Mouse (Mus musculus) lung, postnatal 0 days (tissue): ENCODE results near the gene Diexf. TPM values are rescaled to one million over a fixed set of nuclear protein-coding genes. Genes with fewer than 3 reads are reported as not detected.

ENCODE experiments used
- ATAC-seq: fragments of 200-750 bp; cut with Nextera tagmentation; 2 replicates; pipeline ENCODE4 v1.8.0; 2017; ENCODE audit warnings: moderate library complexity
- DNase-seq: peaks from one replicate; pipeline ENCODE4 v3.0.0-alpha.2; 2016; ENCODE audit warnings: low spot score
- H3K27ac ChIP-seq: fragments of 300-500 bp; sonication (generic); 2 replicates; pipeline ENCODE4 v1.5.1; 2014; ENCODE audit warnings: antibody characterized with exemption, mild to moderate bottlenecking, low read length, mixed read lengths
- H3K27me3 ChIP-seq: fragments of 300-500 bp; sonication (generic); replicated peaks from 2 replicates; pipeline ENCODE4 v1.6.1; 2014; ENCODE audit warnings: low read length, mixed read lengths; ENCODE audit not compliant: insufficient read depth
- H3K36me3 ChIP-seq: fragments of 300-500 bp; sonication (generic); 2 replicates; pipeline ENCODE4 v1.6.1; 2014; ENCODE audit warnings: low read length, mixed read lengths; ENCODE audit not compliant: insufficient read depth
- H3K4me1 ChIP-seq: fragments of 300-500 bp; sonication (generic); 2 replicates; pipeline ENCODE4 v1.6.1; 2014; ENCODE audit warnings: antibody characterized with exemption, low read depth, low read length, mixed read lengths; ENCODE audit not compliant: insufficient read depth
- H3K4me2 ChIP-seq: fragments of 300-500 bp; sonication (generic); replicated peaks from 2 replicates; pipeline ENCODE4 v1.6.1; 2014; ENCODE audit warnings: low read depth, mild to moderate bottlenecking, low read length, moderate library complexity, mixed read lengths
- H3K4me3 ChIP-seq: fragments of 300-500 bp; sonication (generic); 2 replicates; pipeline ENCODE4 v1.5.1; 2014; ENCODE audit warnings: low read depth, low read length
- H3K9ac ChIP-seq: fragments of 300-500 bp; sonication (generic); replicated peaks from 2 replicates; pipeline ENCODE4 v1.6.1; 2014; ENCODE audit warnings: low read depth, mild to moderate bottlenecking
- H3K9me3 ChIP-seq: fragments of 300-500 bp; sonication (generic); 2 replicates; pipeline ENCODE4 v1.6.1; 2016; ENCODE audit warnings: low read length, mixed read lengths
- CTCF ChIP-seq: IDR thresholded peaks from 2 replicates; pipeline ENCODE4 v1.5.1; 2016; ENCODE audit warnings: antibody characterized with exemption, mild to moderate bottlenecking
- EP300 ChIP-seq: IDR thresholded peaks from 2 replicates; pipeline ENCODE4 v1.6.1; 2016; ENCODE audit warnings: antibody characterized with exemption, mild to moderate bottlenecking, control low read depth
- WGBS: fragments of 180-500 bp; shearing (Covaris S2); extraction: QIAGEN DNeasy Blood & Tissue Kit; methylation state at CpG from one replicate; pipeline ENCODE4 v1.1.7; 2014; 5-methylcytosine and 5-hydroxymethylcytosine counted together
- polyA plus RNA-seq: library from polyadenylated mRNA; unstranded; fragments of >200 nt; fragmentation: Nextera tagmentation; extraction: Ambion mirVana; gene quantifications from 2 replicates; pipeline ENCODE4 v1.2.1, GENCODE M21; 2015

The Diexf gene
- polyA plus RNA-seq, 1 experiment from 2014 or later = 2.5 TPM

GRCm38 (mm10) chr1:193086842-193087476 lies 43.1 kb downstream of the Diexf start:
- Histone ChIP-seq H3K27ac (no peak overlapping the region), H3K27me3 (no peaks in the 10 kb centered on the region), H3K4me3 (no peak overlapping the region), H3K4me2 (no peak overlapping the region), H3K9me3 (no peaks in the 10 kb centered on the region), H3K9ac (no peak overlapping the region), H3K4me1 (no peaks in the 10 kb centered on the region), H3K36me3 (no peaks in the 10 kb centered on the region)
- ATAC-seq (peak; percentile 82), DNase-seq (peak; percentile 92)
- TF ChIP-seq CTCF (no peak), EP300 (no peak)
- WGBS = 31% methylated on average over 9 of the region's 9 CpGs

GRCm38 (mm10) chr1:193086111-193086841 lies 43.8 kb downstream of the Diexf start:
- no peak for TF ChIP-seq CTCF
- TF ChIP-seq EP300 = no peak
- no peak overlapping the region for H3K9ac ChIP-seq
- peak; percentile 51 for DNase-seq
- H3K4me2 ChIP-seq = no peak overlapping the region
- no peak overlapping the region for H3K27ac ChIP-seq
- ATAC-seq = peak; percentile 58
- WGBS = 36% methylated on average over 4 of the region's 4 CpGs
- no peaks in the 10 kb centered on the region for H3K4me1 ChIP-seq
- no peak overlapping the region for H3K4me3 ChIP-seq
- H3K9me3 ChIP-seq = no peaks in the 10 kb centered on the region
- H3K27me3 ChIP-seq = no peaks in the 10 kb centered on the region
- no peaks in the 10 kb centered on the region for H3K36me3 ChIP-seq

GRCm38 (mm10) chr1:193085541-193086020 lies 44.5 kb downstream of the Diexf start:
- TF ChIP-seq CTCF (no peak), EP300 (no peak)

GRCm38 (mm10) chr1:193084016-193084415 lies 46.1 kb downstream of the Diexf start:
- H3K9ac ChIP-seq = no peak overlapping the region
- 91% methylated on average over 1 of the region's 1 CpGs for WGBS
- ATAC-seq (no peak), DNase-seq (no peak)
- no peak overlapping the region for H3K4me3 ChIP-seq
- no peaks in the 10 kb centered on the region for H3K9me3 ChIP-seq
- no peak overlapping the region for H3K27ac ChIP-seq
- no peak overlapping the region for H3K4me2 ChIP-seq
- TF ChIP-seq CTCF (peak; percentile 9; the same call in 1 of the 2 replicates), EP300 (no peak)
- H3K4me1 ChIP-seq = no peaks in the 10 kb centered on the region
- no peaks in the 10 kb centered on the region for H3K27me3 ChIP-seq
- no peaks in the 10 kb centered on the region for H3K36me3 ChIP-seq

More at GRCm38 (mm10) chr1:193085541-193086020, 44.5 kb downstream of the Diexf start:
- Histone ChIP-seq H3K36me3 (no peaks in the 10 kb centered on the region), H3K4me2 (no peak overlapping the region), H3K27me3 (no peaks in the 10 kb centered on the region), H3K9me3 (no peaks in the 10 kb centered on the region), H3K9ac (no peak overlapping the region), H3K4me1 (no peaks in the 10 kb centered on the region), H3K27ac (no peak overlapping the region), H3K4me3 (no peak overlapping the region)
- DNase-seq = no peak
- 70% methylated on average over 5 of the region's 5 CpGs for WGBS
- no peak for ATAC-seq

GRCm38 (mm10) chr1:193083051-193083450 lies 47.0 kb downstream of the Diexf start:
- Histone ChIP-seq H3K27ac (no peak overlapping the region), H3K4me3 (no peak overlapping the region), H3K36me3 (no peaks in the 10 kb centered on the region), H3K4me1 (no peaks in the 10 kb centered on the region), H3K4me2 (no peak overlapping the region), H3K9ac (no peak overlapping the region), H3K9me3 (no peaks in the 10 kb centered on the region), H3K27me3 (no peaks in the 10 kb centered on the region)
- WGBS = 65% methylated on average over 7 of the region's 7 CpGs
- ATAC-seq (no peak), DNase-seq (no peak)
- TF ChIP-seq EP300 (no peak), CTCF (no peak)

GRCm38 (mm10) chr1:193082311-193082921 lies 47.7 kb downstream of the Diexf start:
- Histone ChIP-seq H3K36me3 (no peaks in the 10 kb centered on the region), H3K9me3 (no peaks in the 10 kb centered on the region), H3K4me3 (no peak overlapping the region), H3K9ac (no peak overlapping the region), H3K27me3 (no peaks in the 10 kb centered on the region), H3K4me2 (no peak overlapping the region), H3K27ac (no peak overlapping the region), H3K4me1 (no peaks in the 10 kb centered on the region)
- TF ChIP-seq EP300 = 0 out of 2 replicates have a peak, but pooled peaks have one; percentile 34
- no peak for TF ChIP-seq CTCF
- WGBS = 33% methylated on average over 10 of the region's 10 CpGs
- ATAC-seq (peak; percentile 76), DNase-seq (peak; percentile 79)
